Mouse (Mus musculus): Measurements from ENCODE around the gene 4933412E24Rik. TPM values are rescaled to one million over a fixed set of nuclear protein-coding genes. Genes with fewer than 3 reads are reported as not detected.

4933412E24Rik gene
- not detected in 2 replicates for polyA plus RNA-seq (2012; rRNA removed)

GRCm38 (mm10) chr15:60016513-60016912 is at the start of gene 4933412E24Rik:
Gene 4933412E24Rik, minus strand, starts transcription at chr15:60016613.

Measured in stomach, adult 2 months (tissue).